Mouse (Mus musculus) MEL (cell line): ENCODE measurements around the gene Mafk. TPM values are rescaled to one million over a fixed set of nuclear protein-coding genes. Genes with fewer than 3 reads are reported as not detected.

Experiments
- DNase-seq: peaks from one replicate; pipeline ENCODE4 v3.0.0; 2011; ENCODE audit warnings: low read depth, low spot score
- H3K27ac ChIP-seq: 2 replicates; pipeline ENCODE4 v1.5.1; 2012; ENCODE audit warnings: low read depth, mild to moderate bottlenecking, control low read depth, low read length, moderate library complexity; ENCODE audit not compliant: control insufficient read depth
- H3K27me3 ChIP-seq, 2 experiments: fragments of 150-350 bp in 1 of 2; sonication (generic) in 1 of 2; 2 replicates each; pipeline ENCODE4 v1.6.1; 2012; ENCODE audit warnings: low read length in 2 of 2, mild to moderate bottlenecking in 2 of 2, improper control_type of control experiment in 1 of 2, moderate library complexity in 1 of 2; ENCODE audit not compliant: insufficient read depth in 2 of 2, control insufficient read depth in 1 of 2
- H3K36me3 ChIP-seq, 2 experiments: 2 replicates each; pipeline ENCODE4 v1.6.1; 2012 to 2014; ENCODE audit warnings: low read length in 2 of 2, improper control_type of control experiment in 1 of 2, inconsistent platforms in 1 of 2, mild to moderate bottlenecking in 1 of 2; ENCODE audit not compliant: insufficient read depth in 2 of 2, control insufficient read depth in 1 of 2
- H3K4me1 ChIP-seq, 2 experiments: fragments of 150-350 bp in 1 of 2; sonication (generic) in 1 of 2; 2 replicates each; pipeline ENCODE4 v1.6.1; 2012; ENCODE audit warnings: low read length in 2 of 2, improper control_type of control experiment in 1 of 2, mild to moderate bottlenecking in 1 of 2; ENCODE audit not compliant: insufficient read depth in 2 of 2, control insufficient read depth in 1 of 2
- H3K4me3 ChIP-seq, 2 experiments: fragments of 150-350 bp in 1 of 2; sonication (generic) in 1 of 2; 2 replicates each; pipeline ENCODE4 v1.5.1; 2012; ENCODE audit warnings: low read depth in 2 of 2, low read length in 2 of 2, mild to moderate bottlenecking in 2 of 2, moderate library complexity in 2 of 2, control low read depth in 1 of 2, improper control_type of control experiment in 1 of 2; ENCODE audit not compliant: control insufficient read depth in 1 of 2, insufficient read depth in 1 of 2
- H3K79me2 ChIP-seq: 2 replicates; pipeline ENCODE4 v1.6.1; 2012; ENCODE audit warnings: mild to moderate bottlenecking, low read length, moderate library complexity; ENCODE audit not compliant: control insufficient read depth, poor library complexity, insufficient read depth
- H3K9ac ChIP-seq: 2 replicates; pipeline ENCODE4 v1.6.1; 2012; ENCODE audit warnings: low read depth, mild to moderate bottlenecking, control low read depth, low read length, moderate library complexity; ENCODE audit not compliant: control insufficient read depth, poor library complexity, severe bottlenecking
- H3K9me3 ChIP-seq: fragments of 150-350 bp; sonication (generic); replicated peaks from 2 replicates; pipeline ENCODE4 v1.6.1; 2012; ENCODE audit warnings: mild to moderate bottlenecking, low read length, improper control_type of control experiment, moderate library complexity; ENCODE audit not compliant: insufficient read depth
- BHLHE40 ChIP-seq: IDR thresholded peaks from 2 replicates; pipeline ENCODE4 v1.6.1; 2012; ENCODE audit warnings: low read depth, mild to moderate bottlenecking, inconsistent platforms, low read length, improper control_type of control experiment, borderline replicate concordance
- CHD1 ChIP-seq: IDR thresholded peaks from 2 replicates; pipeline ENCODE4 v1.6.1; 2012; ENCODE audit warnings: low read depth, mild to moderate bottlenecking, inconsistent platforms, low read length, improper control_type of control experiment
- CHD2 ChIP-seq: IDR thresholded peaks from 2 replicates; pipeline ENCODE4 v1.6.1; 2011; ENCODE audit warnings: low read length, improper control_type of control experiment
- CTCF ChIP-seq, 3 experiments: IDR thresholded peaks in 2 of 3; conservative IDR thresholded peaks in 1 of 3; 2 replicates each; pipeline ENCODE4 v1.5.1; 2011 to 2012; ENCODE audit warnings: low read length in 3 of 3, low read depth in 2 of 3, mild to moderate bottlenecking in 2 of 3, improper control_type of control experiment in 1 of 3, inconsistent platforms in 1 of 3, mixed read lengths in 1 of 3, moderate library complexity in 1 of 3; ENCODE audit not compliant: control insufficient read depth in 1 of 3, insufficient read depth in 1 of 3, poor library complexity in 1 of 3, severe bottlenecking in 1 of 3
- E2F4 ChIP-seq: IDR thresholded peaks from 2 replicates; pipeline ENCODE4 v1.6.1; 2011; ENCODE audit warnings: low read depth, low read length, improper control_type of control experiment, borderline replicate concordance
- ELF1 ChIP-seq: IDR thresholded peaks from 2 replicates; pipeline ENCODE4 v1.6.1; 2014; ENCODE audit warnings: low read depth, mild to moderate bottlenecking, inconsistent platforms, low read length, improper control_type of control experiment, moderate library complexity
- EP300 ChIP-seq, 2 experiments: IDR thresholded peaks; 2 replicates each; pipeline ENCODE4 v1.6.1; 2011; ENCODE audit warnings: improper control_type of control experiment in 2 of 2, low read length in 2 of 2, low read depth in 1 of 2, mild to moderate bottlenecking in 1 of 2
- ETS1 ChIP-seq: IDR thresholded peaks from 2 replicates; pipeline ENCODE4 v1.6.1; 2012; ENCODE audit warnings: low read depth, mild to moderate bottlenecking, inconsistent platforms, low read length, improper control_type of control experiment, moderate library complexity
- GABPA ChIP-seq: IDR thresholded peaks from 2 replicates; pipeline ENCODE4 v1.6.1; 2012; ENCODE audit warnings: low read depth, mild to moderate bottlenecking, inconsistent platforms, low read length, improper control_type of control experiment, moderate library complexity
- GATA1 ChIP-seq: IDR thresholded peaks from 2 replicates; pipeline ENCODE4 v1.6.1; 2011; ENCODE audit warnings: low read depth, low read length, improper control_type of control experiment
- HCFC1 ChIP-seq: IDR thresholded peaks from 2 replicates; pipeline ENCODE4 v1.6.1; 2012; ENCODE audit warnings: low read depth, mild to moderate bottlenecking, inconsistent platforms, low read length, improper control_type of control experiment, moderate library complexity
- JUND ChIP-seq: IDR thresholded peaks from 2 replicates; pipeline ENCODE4 v1.6.1; 2011; ENCODE audit warnings: low read depth, mild to moderate bottlenecking, improper control_type of control experiment, low read length
- KAT2A ChIP-seq: conservative IDR thresholded peaks from 2 replicates; pipeline ENCODE4 v1.6.1; 2012; ENCODE audit warnings: low read depth, low read length, improper control_type of control experiment, inconsistent platforms
- MAFK ChIP-seq: IDR thresholded peaks from 2 replicates; pipeline ENCODE4 v1.6.1; 2011; ENCODE audit warnings: low read depth, mild to moderate bottlenecking, low read length, improper control_type of control experiment, borderline replicate concordance
- MAX ChIP-seq: IDR thresholded peaks from 2 replicates; pipeline ENCODE4 v1.6.1; 2011; ENCODE audit warnings: low read length, improper control_type of control experiment
- MAZ ChIP-seq: IDR thresholded peaks from 2 replicates; pipeline ENCODE4 v1.6.1; 2012; ENCODE audit warnings: low read depth, mild to moderate bottlenecking, inconsistent platforms, low read length, improper control_type of control experiment
- MEF2A ChIP-seq: IDR thresholded peaks from 2 replicates; pipeline ENCODE4 v1.6.1; 2014; ENCODE audit warnings: low read depth, mild to moderate bottlenecking, inconsistent platforms, low read length, improper control_type of control experiment; ENCODE audit not compliant: poor library complexity, insufficient replicate concordance, severe bottlenecking; ENCODE audit errors: extremely low read depth
- MXI1 ChIP-seq: IDR thresholded peaks from 2 replicates; pipeline ENCODE4 v1.6.1; 2011; ENCODE audit warnings: mild to moderate bottlenecking, low read depth, low read length, improper control_type of control experiment
- MYB ChIP-seq: IDR thresholded peaks from 2 replicates; pipeline ENCODE4 v1.6.1; 2011; ENCODE audit warnings: mild to moderate bottlenecking, low read depth, low read length, improper control_type of control experiment
- MYC ChIP-seq: IDR thresholded peaks from 2 replicates; pipeline ENCODE4 v1.6.1; 2011; ENCODE audit warnings: low read depth, mild to moderate bottlenecking, low read length, improper control_type of control experiment, moderate library complexity
- NRF1 ChIP-seq: IDR thresholded peaks from 2 replicates; pipeline ENCODE4 v1.6.1; 2014; ENCODE audit warnings: low read depth, mild to moderate bottlenecking, inconsistent platforms, low read length, improper control_type of control experiment, moderate library complexity; ENCODE audit not compliant: poor library complexity, insufficient read depth, severe bottlenecking
- POLR2AphosphoS2 ChIP-seq: IDR thresholded peaks from 2 replicates; pipeline ENCODE4 v1.6.1; 2011; ENCODE audit warnings: low read length, improper control_type of control experiment
- POLR2AphosphoS5 ChIP-seq: IDR thresholded peaks from 2 replicates; pipeline ENCODE4 v1.6.1; 2012; ENCODE audit warnings: low read depth, borderline replicate concordance, mild to moderate bottlenecking, inconsistent platforms, low read length, moderate library complexity, mixed read lengths
- RAD21 ChIP-seq: IDR thresholded peaks from 2 replicates; pipeline ENCODE4 v1.6.1; 2011; ENCODE audit warnings: mild to moderate bottlenecking, low read depth, low read length, improper control_type of control experiment
- RCOR1 ChIP-seq: IDR thresholded peaks from 2 replicates; pipeline ENCODE4 v1.6.1; 2012; ENCODE audit warnings: low read depth, mild to moderate bottlenecking, inconsistent platforms, low read length, improper control_type of control experiment
- SIN3A ChIP-seq: IDR thresholded peaks from 2 replicates; pipeline ENCODE4 v1.6.1; 2012; ENCODE audit warnings: low read length, improper control_type of control experiment, inconsistent platforms
- SMC3 ChIP-seq: IDR thresholded peaks from 2 replicates; pipeline ENCODE4 v1.6.1; 2011; ENCODE audit warnings: low read depth, low read length, improper control_type of control experiment
- TAL1 ChIP-seq: IDR thresholded peaks from 2 replicates; pipeline ENCODE4 v1.6.1; 2012; ENCODE audit warnings: mild to moderate bottlenecking, inconsistent platforms, low read length, moderate library complexity, mixed read lengths
- TBP ChIP-seq: IDR thresholded peaks from 2 replicates; pipeline ENCODE4 v1.8.0; 2011; ENCODE audit warnings: low read depth, low read length, improper control_type of control experiment
- TCF12 ChIP-seq: IDR thresholded peaks from 2 replicates; pipeline ENCODE4 v1.6.1; 2014; ENCODE audit warnings: low read depth, mild to moderate bottlenecking, inconsistent platforms, low read length, improper control_type of control experiment, moderate library complexity
- UBTF ChIP-seq: IDR thresholded peaks from 2 replicates; pipeline ENCODE4 v1.6.1; 2012; ENCODE audit warnings: low read depth, mild to moderate bottlenecking, inconsistent platforms, low read length, improper control_type of control experiment, moderate library complexity, borderline replicate concordance; ENCODE audit not compliant: insufficient read depth
- USF1 ChIP-seq: IDR thresholded peaks from 2 replicates; pipeline ENCODE4 v1.6.1; 2014; ENCODE audit warnings: low read depth, mild to moderate bottlenecking, inconsistent platforms, low read length, improper control_type of control experiment, moderate library complexity
- ZC3H11A ChIP-seq: IDR thresholded peaks from 2 replicates; pipeline ENCODE4 v1.6.1; 2012; ENCODE audit warnings: low read depth, mild to moderate bottlenecking, inconsistent platforms, low read length, improper control_type of control experiment
- ZKSCAN1 ChIP-seq: IDR thresholded peaks from 2 replicates; pipeline ENCODE4 v1.6.1; 2012; ENCODE audit warnings: low read depth, mild to moderate bottlenecking, inconsistent platforms, low read length, improper control_type of control experiment, moderate library complexity
- ZMIZ1 ChIP-seq: IDR thresholded peaks from 2 replicates; pipeline ENCODE4 v1.6.1; 2012; ENCODE audit warnings: low read depth, mild to moderate bottlenecking, inconsistent platforms, low read length, improper control_type of control experiment, moderate library complexity
- ZNF384 ChIP-seq: IDR thresholded peaks from 2 replicates; pipeline ENCODE4 v1.6.1; 2012; ENCODE audit warnings: low read depth, mild to moderate bottlenecking, inconsistent platforms, low read length, improper control_type of control experiment
- polyA plus RNA-seq, 2 experiments: library from polyadenylated mRNA; stranded (reverse) in 1 of 2; unstranded in 1 of 2; fragments of >175 nt in 1 of 2; fragments of >200 nt in 1 of 2; gene quantifications; 2 replicates each; pipeline versions ENCODE4 v1.2.1 to v1.2.4; 2012; ENCODE audit warnings: low replicate concordance in 2 of 2, low read depth in 1 of 2; ENCODE audit not compliant: insufficient read length in 2 of 2, insufficient read depth in 1 of 2, missing spikeins in 1 of 2
- total RNA-seq: library from RNA; depleted of rRNA; stranded (reverse); fragments of 300-350 nt; gene quantifications from 2 replicates; pipeline ENCODE4 v1.2.3, GENCODE M21; 2012

The Mafk gene
- total and polyA plus RNA-seq, 3 experiments: 56.5 to 62.1 TPM; not detected in 1

GRCm38 (mm10) chr5:139775216-139775926 is 15.9 kb upstream of the Mafk start, which contains the start of gene Ints1:
Ints1 (minus strand) TSS chr5:139775674.
- Histone ChIP-seq H3K79me2 (peaks cover 9% of the 10 kb centered on the region), H3K4me1 (peaks cover 0 to 8% of the 10 kb centered on the region in 2 experiments; a peak in 1 of 4 replicates), H3K4me3 (peak within 1 kb of the TSS; percentile 77 to 98), H3K9me3 (no peaks in the 10 kb centered on the region), H3K36me3 (no peaks in the 10 kb centered on the region; a peak in 1 of 4 replicates), H3K27ac (peak within 1 kb of the TSS; percentile 34; the same call in 1 of the 2 replicates), H3K9ac (peak within 1 kb of the TSS; percentile 89), H3K27me3 (no peaks in the 10 kb centered on the region)
- peak; percentile 97 for DNase-seq
- TF ChIP-seq USF1: no peak
- no peak for TF ChIP-seq ZKSCAN1
- TF ChIP-seq NRF1: no peak
- 0 out of 2 replicates have a peak, but pooled peaks have one; percentile 23 for TF ChIP-seq GATA1
- 0 out of 2 replicates have a peak, but pooled peaks have one; percentile 41 for TF ChIP-seq MAZ
- peak; percentile 70 for TF ChIP-seq MAX
- peak; percentile 71; the same call in 1 of the 2 replicates for TF ChIP-seq MYC
- TF ChIP-seq TBP: peak; percentile 83
- no peak for TF ChIP-seq RAD21
- TF ChIP-seq TAL1: no peak
- no peak for TF ChIP-seq MEF2A
- no peak for TF ChIP-seq POLR2AphosphoS5
- TF ChIP-seq CHD2: peak; percentile 71
- TF ChIP-seq CHD1: no peak
- peak; percentile 82 for TF ChIP-seq ELF1
- TF ChIP-seq MXI1: peak; percentile 90
- TF ChIP-seq ZC3H11A: no peak
- peak; percentile 44 for TF ChIP-seq RCOR1
- TF ChIP-seq ZMIZ1: no peak
- no peak for TF ChIP-seq POLR2AphosphoS2
- TF ChIP-seq GABPA: peak; percentile 84; the same call in 1 of the 2 replicates
- no peak for TF ChIP-seq E2F4
- no peak for TF ChIP-seq JUND
- peak; percentile 45 for TF ChIP-seq SMC3
- TF ChIP-seq SIN3A: peak; percentile 98
- TF ChIP-seq MYB: no peak
- peak; percentile 94 to 96 (median 94) for TF ChIP-seq CTCF (IDR thresholded peaks at IDR 0.05 in 2 of 3, conservative IDR thresholded peaks at IDR 0.05 in 1 of 3; ENCODE audit: control insufficient read depth in 1 of 3, insufficient read depth in 1 of 3, low read depth in 2 of 3, low read length in 3 of 3, poor library complexity in 1 of 3, severe bottlenecking in 1 of 3)
- no peak for TF ChIP-seq UBTF
- peak; percentile 58 for TF ChIP-seq TCF12
- TF ChIP-seq HCFC1: peak; percentile 96
- TF ChIP-seq EP300 (IDR thresholded peaks at IDR 0.05; ENCODE audit: low read depth in 1 of 2, low read length in 2 of 2): peak in 1 of 2 experiments; percentile 41; a peak in 2 of 4 replicates
- TF ChIP-seq BHLHE40: no peak
- no peak for TF ChIP-seq ZNF384
- no peak for TF ChIP-seq MAFK
- peak; percentile 93 for TF ChIP-seq KAT2A
- TF ChIP-seq ETS1: peak; percentile 57
